Mouse (Mus musculus) ES-Bruce4 (cell line): ENCODE measurements at regions not wholly inside any gene's neighbourhood (a gene's known extent, or its start where the extent isn't known, plus 50 kb on each side); places are given as distances from the start of the nearest gene placed in this dataset.

Experiments
- H3K27ac ChIP-seq: 2 replicates; pipeline ENCODE4 v1.5.1; 2012; ENCODE audit warnings: low read length, inconsistent platforms; ENCODE audit not compliant: insufficient read depth
- H3K27me3 ChIP-seq: 2 replicates; pipeline ENCODE4 v1.6.1; 2012; ENCODE audit warnings: mild to moderate bottlenecking, low read length, inconsistent platforms; ENCODE audit not compliant: control insufficient read depth, poor library complexity, insufficient read depth, severe bottlenecking
- H3K36me3 ChIP-seq: 2 replicates; pipeline ENCODE4 v1.6.1; 2012; ENCODE audit warnings: inconsistent platforms, mild to moderate bottlenecking, low read length, moderate library complexity; ENCODE audit not compliant: control insufficient read depth, poor library complexity, insufficient read depth, severe bottlenecking
- H3K4me1 ChIP-seq: one replicate; pipeline ENCODE4 v1.8.1; 2011; ENCODE audit warnings: low read length; ENCODE audit not compliant: control insufficient read depth, insufficient read depth
- H3K4me3 ChIP-seq: 2 replicates; pipeline ENCODE4 v1.5.1; 2011; ENCODE audit warnings: low read depth, mild to moderate bottlenecking, low read length
- H3K9ac ChIP-seq: 2 replicates; pipeline ENCODE4 v1.6.1; 2012; ENCODE audit warnings: low read depth, mild to moderate bottlenecking, inconsistent platforms; ENCODE audit not compliant: poor library complexity, severe bottlenecking
- H3K9me3 ChIP-seq: replicated peaks from 2 replicates; pipeline ENCODE4 v1.6.1; 2012; ENCODE audit warnings: mild to moderate bottlenecking, low read length, inconsistent platforms; ENCODE audit not compliant: control insufficient read depth, poor library complexity, insufficient read depth, severe bottlenecking
- CTCF ChIP-seq: IDR thresholded peaks from one replicate; pipeline ENCODE4 v1.8.1; 2011; ENCODE audit warnings: low read depth, low read length
- EP300 ChIP-seq: IDR thresholded peaks from 2 replicates; pipeline ENCODE4 v1.6.1; 2011; ENCODE audit warnings: low read depth, low read length; ENCODE audit not compliant: insufficient read depth
- POLR2A ChIP-seq: IDR thresholded peaks from one replicate; pipeline ENCODE4 v1.8.1; 2011; ENCODE audit warnings: low read length; ENCODE audit not compliant: insufficient read depth

- Histone ChIP-seq H3K4me3 (no peak overlapping the region), H3K27me3 (no peaks in the 10 kb centered on the region), H3K36me3 (no peaks in the 10 kb centered on the region), H3K27ac (no peak overlapping the region), H3K9ac (no peak overlapping the region), H3K4me1 (no peaks in the 10 kb centered on the region), H3K9me3 (peaks cover 11% of the 10 kb centered on the region; the same call in 1 of the 2 replicates)
- TF ChIP-seq EP300: no peak
- no peak for TF ChIP-seq CTCF
- no peak for TF ChIP-seq POLR2A
These were observed 71.5 kb upstream of the Rpl39l start for GRCm38 (mm10) chr16:10098511-10098910.

- no peak overlapping the region for H3K27ac ChIP-seq
- no peak overlapping the region for H3K9ac ChIP-seq
- no peaks in the 10 kb centered on the region for H3K27me3 ChIP-seq
- no peaks in the 10 kb centered on the region for H3K36me3 ChIP-seq
- H3K4me1 ChIP-seq: no peaks in the 10 kb centered on the region
- H3K9me3 ChIP-seq: no peaks in the 10 kb centered on the region
- H3K4me3 ChIP-seq: no peak overlapping the region
- no peak for TF ChIP-seq POLR2A
- TF ChIP-seq CTCF: peak; percentile 29
- TF ChIP-seq EP300: no peak
These were observed 81.3 kb upstream of the Rpl39l start for GRCm38 (mm10) chr16:10088461-10089353.

- H3K4me3 ChIP-seq: no peak overlapping the region
- peaks cover 2% of the 10 kb centered on the region for H3K4me1 ChIP-seq
- H3K27me3 ChIP-seq: no peaks in the 10 kb centered on the region
- H3K27ac ChIP-seq: no peak overlapping the region
- H3K9ac ChIP-seq: no peak overlapping the region
- TF ChIP-seq EP300 (no peak), POLR2A (no peak), CTCF (no peak)
- no peaks in the 10 kb centered on the region for H3K36me3 ChIP-seq
- H3K9me3 ChIP-seq: no peaks in the 10 kb centered on the region
These were observed 83.7 kb upstream of the Rpl39l start for GRCm38 (mm10) chr16:10086341-10086740.

- no peak overlapping the region for H3K9ac ChIP-seq
- H3K27ac ChIP-seq: no peak overlapping the region
- TF ChIP-seq EP300 (no peak), POLR2A (no peak), CTCF (no peak)
These were observed 84.6 kb upstream of the Rpl39l start for GRCm38 (mm10) chr16:10085429-10085828.

GRCm38 (mm10) chr16:10081751-10082150 is 86.4 kb upstream of the Grin2a start:
- H3K36me3 ChIP-seq: no peaks in the 10 kb centered on the region
- H3K9me3 ChIP-seq: no peaks in the 10 kb centered on the region
- H3K4me1 ChIP-seq: peaks cover 6% of the 10 kb centered on the region
- H3K27ac ChIP-seq: no peak overlapping the region
- no peak overlapping the region for H3K4me3 ChIP-seq
- no peaks in the 10 kb centered on the region for H3K27me3 ChIP-seq
- no peak overlapping the region for H3K9ac ChIP-seq
- TF ChIP-seq CTCF (no peak), EP300 (no peak), POLR2A (no peak)

More at GRCm38 (mm10) chr16:10085429-10085828, 84.6 kb upstream of the Rpl39l start:
- H3K9me3 ChIP-seq: no peaks in the 10 kb centered on the region
- no peaks in the 10 kb centered on the region for H3K27me3 ChIP-seq
- H3K4me3 ChIP-seq: no peak overlapping the region
- H3K4me1 ChIP-seq: peaks cover 4% of the 10 kb centered on the region
- H3K36me3 ChIP-seq: no peaks in the 10 kb centered on the region

GRCm38 (mm10) chr16:10080121-10080679 is 84.8 kb upstream of the Grin2a start:
- Histone ChIP-seq H3K4me1 (peaks cover 6% of the 10 kb centered on the region), H3K9me3 (no peaks in the 10 kb centered on the region), H3K4me3 (no peak overlapping the region), H3K27ac (no peak overlapping the region), H3K36me3 (no peaks in the 10 kb centered on the region), H3K9ac (no peak overlapping the region), H3K27me3 (no peaks in the 10 kb centered on the region)
- TF ChIP-seq CTCF (no peak), POLR2A (no peak), EP300 (no peak)
